Mouse (Mus musculus) gastrocnemius, postnatal 4 days (tissue): ENCODE measurements around the gene Mmp12. TPM values are rescaled to one million over a fixed set of nuclear protein-coding genes. Genes with fewer than 3 reads are reported as not detected.
"Not testable (repeated sequence)": the region's sequence is repeated elsewhere in the genome, so short reads cannot be mapped to it uniquely, and the experiment has no call there.

Source experiments
- DNase-seq, 2 experiments: peaks; one replicate each; pipeline ENCODE4 v3.0.0; 2021 to 2022; ENCODE audit warnings: low spot score in 2 of 2, mixed read lengths in 2 of 2
- long read RNA-seq, 2 experiments: library from polyadenylated mRNA; stranded (forward); transcript quantifications; one replicate each; pipeline ENCODE4 v2.0.0; 2021
- total RNA-seq, 2 experiments: library from RNA; stranded (reverse); gene quantifications; 2 replicates each; pipeline ENCODE4 v1.2.3; 2021

The Mmp12 gene
- total RNA-seq = not detected
- long read RNA-seq, experiment 1 = 0 reads
- long read RNA-seq, experiment 2 = 0 reads

DNA sequence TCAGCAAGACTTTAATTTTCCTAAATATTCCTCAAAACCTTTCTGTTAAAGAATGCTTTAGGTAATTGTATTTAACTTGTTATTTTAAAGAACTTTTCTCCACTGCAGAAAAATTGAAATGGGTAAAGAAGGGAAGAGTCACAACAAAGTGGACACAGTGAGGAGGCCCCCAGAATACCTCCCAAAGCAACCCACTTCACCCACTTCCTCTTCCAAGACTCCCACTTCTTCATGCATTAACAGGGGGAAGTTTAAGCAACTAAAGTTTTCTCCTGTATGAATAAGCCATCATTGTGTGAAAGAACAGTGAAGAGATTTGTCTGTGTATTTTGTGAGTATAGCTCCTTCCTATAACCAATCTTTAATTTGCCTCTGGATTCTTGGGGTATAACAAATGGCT is at the start of gene Mmp12:
TSS of gene Mmp12 (plus strand) at position 275 of the 400 bp plus-strand sequence.
- DNase-seq = no peak

DNA sequence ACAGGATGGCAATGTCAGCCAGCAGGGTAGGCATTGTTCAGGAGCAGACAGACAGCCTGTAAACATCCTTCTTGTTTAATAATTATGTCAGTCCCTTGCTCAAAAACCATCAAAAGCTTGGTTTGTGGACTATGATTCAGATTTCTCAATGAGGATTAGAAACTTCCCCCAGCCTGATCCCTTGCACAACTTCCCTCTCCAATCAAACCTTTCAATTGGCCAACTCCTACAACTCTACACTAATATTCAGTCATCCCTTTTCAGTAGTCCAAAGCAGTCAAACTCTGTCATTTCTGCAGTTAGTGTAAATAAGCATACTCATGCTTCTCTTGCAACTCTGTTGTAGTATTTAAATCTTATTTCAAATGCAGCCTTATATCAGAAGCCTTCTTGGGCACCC is 12.3 kb upstream of the Mmp12 start:
- DNase-seq = no peak

DNA sequence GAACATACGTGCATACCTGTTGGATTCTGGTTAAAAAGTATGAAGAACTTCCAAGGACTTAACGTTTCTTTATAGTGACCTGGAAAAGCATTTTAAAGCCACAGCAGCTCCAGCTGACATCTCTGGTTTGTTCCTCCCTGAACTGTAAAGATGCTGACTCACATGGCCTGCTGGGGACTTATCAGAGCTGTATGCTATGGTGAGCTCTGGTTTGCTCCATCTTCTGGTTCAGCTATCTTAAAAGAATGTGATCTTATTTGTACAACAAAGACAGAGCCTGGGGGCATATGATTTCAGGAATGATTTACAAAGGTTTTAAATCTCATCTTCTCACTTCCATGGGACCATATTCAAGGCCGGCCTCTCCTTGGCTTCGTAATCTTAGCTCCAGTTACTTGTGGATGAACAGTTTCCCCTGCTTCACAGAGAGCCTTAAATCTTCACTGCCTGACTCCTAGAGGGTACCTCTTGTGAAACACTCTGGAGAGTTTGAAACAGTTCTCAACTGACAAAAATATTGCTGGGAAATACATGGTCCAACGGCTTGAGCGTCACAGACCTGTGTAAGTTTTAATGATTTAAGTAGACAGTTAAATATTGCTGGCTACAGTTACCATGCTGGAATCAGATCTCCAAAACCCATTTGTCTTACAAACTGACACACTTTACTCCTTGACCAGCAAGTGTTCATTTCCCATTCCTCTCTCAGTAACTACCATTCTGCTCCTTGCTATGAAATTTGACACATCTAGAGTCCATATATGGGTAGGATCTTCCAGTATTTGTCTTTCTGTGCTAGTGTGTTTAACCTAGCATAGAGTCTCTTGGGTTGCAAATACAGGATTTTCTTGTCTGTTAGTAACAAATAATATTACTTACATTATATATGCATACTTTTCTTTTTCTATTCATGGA is 8.2 kb upstream of the Mmp12 start:
- DNase-seq = no peak

DNA sequence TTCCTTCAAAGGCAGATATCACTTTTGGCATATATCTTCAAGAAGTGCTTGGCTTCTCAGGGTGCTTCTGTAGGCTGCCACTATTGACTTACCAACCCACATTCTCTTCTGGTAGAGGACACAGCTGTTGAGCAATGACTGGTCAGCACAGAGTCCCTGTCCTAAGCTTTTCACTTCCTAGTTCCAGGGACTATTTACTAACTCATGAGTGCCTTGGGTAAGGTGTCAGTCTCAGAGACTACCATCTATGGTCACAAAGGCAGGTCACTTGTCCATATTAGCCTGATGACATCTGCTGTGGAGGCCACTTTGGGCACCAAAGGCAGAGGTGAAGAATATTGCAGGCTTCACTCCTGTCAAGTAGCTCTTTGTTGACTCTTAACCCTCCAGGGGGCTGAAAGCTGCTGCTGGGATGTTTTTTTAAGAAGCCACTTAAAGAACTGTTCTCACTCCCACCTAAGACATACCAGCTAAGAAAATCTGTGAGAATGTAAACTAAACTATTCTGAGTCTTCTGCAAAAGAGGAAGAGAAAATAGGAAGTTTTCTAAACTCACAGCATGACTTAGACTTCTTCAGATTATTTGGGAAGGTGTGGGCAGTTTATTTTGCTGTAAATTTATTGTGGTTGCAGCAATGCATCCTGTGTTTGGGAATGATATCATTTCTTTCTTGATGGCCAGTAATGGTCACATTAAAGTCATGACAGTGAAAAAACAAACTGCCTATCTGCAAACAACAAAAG is 7.3 kb upstream of the Mmp12 start:
- DNase-seq = no peak

DNA sequence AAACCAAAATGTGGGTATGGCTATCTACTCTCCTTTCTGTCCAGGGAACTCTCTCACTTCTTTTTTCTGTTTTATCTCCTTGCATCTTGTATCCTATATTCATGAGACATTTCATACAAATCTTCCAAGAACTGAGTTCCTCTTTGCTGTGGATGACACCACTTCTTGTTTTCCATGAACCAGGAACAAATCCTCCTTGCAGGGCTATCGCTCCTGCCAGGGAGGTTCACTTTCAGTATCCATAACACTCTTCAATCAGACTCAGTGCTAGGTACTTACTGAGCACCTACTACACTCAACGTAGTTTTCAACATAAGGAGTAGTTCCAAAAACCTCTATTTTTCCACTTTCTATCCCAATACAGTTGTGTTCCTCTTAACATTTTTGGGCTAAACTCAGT is 1.3 kb downstream of the Mmp12 start:
- DNase-seq = no peak

DNA sequence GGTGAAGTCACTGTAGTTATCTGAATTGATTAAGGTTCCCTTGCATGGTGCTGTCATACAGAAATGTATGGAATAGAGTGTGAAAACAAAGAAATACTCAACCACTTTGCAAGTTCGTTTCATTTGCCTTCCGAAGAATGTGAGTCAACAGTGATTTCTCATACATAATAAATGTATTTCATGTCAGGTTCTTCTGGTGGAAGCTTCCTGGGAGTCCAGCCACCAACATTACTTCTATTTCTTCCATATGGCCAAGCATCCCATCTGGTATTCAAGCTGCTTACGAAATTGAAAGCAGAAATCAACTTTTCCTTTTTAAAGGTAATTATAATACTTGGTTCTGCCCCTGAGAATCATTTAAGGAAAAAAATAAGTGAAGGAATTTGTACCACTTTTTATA is 10.4 kb downstream of the Mmp12 start:
- no peak for DNase-seq

DNA sequence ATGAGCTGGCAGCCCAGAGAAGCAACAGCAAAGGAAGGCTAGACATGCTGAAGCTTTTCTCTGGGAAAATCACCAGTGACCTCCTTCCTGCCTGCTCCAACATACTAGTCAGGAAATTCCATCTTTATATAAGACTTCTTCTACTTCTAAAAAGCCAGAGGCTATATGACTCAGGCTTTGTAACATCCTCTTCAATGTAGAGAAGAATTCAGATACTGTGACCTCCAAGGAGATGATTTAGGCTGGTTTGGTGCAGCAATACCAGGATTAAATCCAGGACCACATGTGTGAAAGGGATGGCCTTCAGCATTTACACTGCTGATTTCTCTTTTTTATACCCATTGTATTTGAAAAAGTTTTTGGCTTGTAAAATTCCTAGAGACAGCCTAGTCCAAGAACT is 43.8 kb downstream of the Mmp12 start, which contains the start of gene Mmp1b:
TSS of gene Mmp1b (minus strand) at position 101 of the 400 bp plus-strand sequence.
- no peak for DNase-seq

DNA sequence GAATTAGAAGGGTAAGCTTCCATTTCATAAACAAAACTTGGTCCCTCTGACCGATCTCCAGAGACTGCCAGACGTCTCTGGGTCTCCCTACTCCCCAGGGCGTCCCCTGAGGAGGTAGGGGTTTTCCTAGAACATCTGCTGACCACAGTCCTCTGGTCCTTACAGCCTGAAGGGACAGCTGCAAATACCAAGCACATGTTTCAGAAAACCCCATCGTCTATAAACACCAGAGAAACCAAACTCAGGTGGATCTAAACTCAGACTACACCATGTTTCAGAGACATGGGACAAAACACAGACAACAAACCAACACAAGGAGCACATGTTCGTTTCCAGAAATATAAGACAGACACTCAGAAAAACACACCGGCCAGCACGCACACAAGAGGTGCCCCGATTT is 52.4 kb downstream of the Mmp12 start:
- not testable (repeated sequence) for DNase-seq

Other genes starting within 250 kb of the Mmp12 start
- 1 to 10 TPM; 7.3 to 8.3 TPM for gene Dync2h1, start 159.9 kb upstream of the Mmp12 start, total RNA-seq
- 10 to 100 TPM; 64.0 to 67.7 TPM for gene Dcun1d5, start 159.9 kb upstream of the Mmp12 start, total RNA-seq
- gene Mmp13, start 71.9 kb upstream of the Mmp12 start, total RNA-seq = under 1 TPM in 1 of 2 experiments, not detected in 1; 0.10 TPM
- gene Mmp1b, start 43.7 kb downstream of the Mmp12 start, total RNA-seq = not detected
- gene Mmp3, start 101.4 kb downstream of the Mmp12 start, total RNA-seq = under 1 TPM in 1 of 2 experiments, not detected in 1; 0.15 TPM
- not detected for gene Mmp10, start 158.0 kb downstream of the Mmp12 start, total RNA-seq
- gene Mmp8, start 214.1 kb downstream of the Mmp12 start, total RNA-seq = under 1 TPM; 0.15 to 0.29 TPM
- not detected for gene Mmp27, start 227.0 kb downstream of the Mmp12 start, total RNA-seq